Mouse (Mus musculus) E14TG2a.4 (cell line): ENCODE results near the gene Gm2696.
"Not testable (repeated sequence)": the region's sequence is repeated elsewhere in the genome, so short reads cannot be mapped to it uniquely, and the experiment has no call there.

Experiments
- CTCF ChIP-seq: conservative IDR thresholded peaks from 2 replicates; pipeline ENCODE4 v1.5.1; 2014; ENCODE audit warnings: low read length
- NANOG ChIP-seq: IDR thresholded peaks from 2 replicates; pipeline ENCODE4 v1.6.1; 2014; ENCODE audit warnings: borderline replicate concordance, low read length, mixed read lengths
- POU5F1 ChIP-seq: IDR thresholded peaks from 2 replicates; pipeline ENCODE4 v1.6.1; 2014; ENCODE audit warnings: low read length, borderline replicate concordance

GRCm38 (mm10) chr10:77771225-77771624 is 43.3 kb upstream of the Gm2696 start, which contains the start of gene Gm3238:
- not testable (repeated sequence) for TF ChIP-seq CTCF, NANOG, POU5F1
